Mouse (Mus musculus): ENCODE data around the gene Reg3g. TPM values are rescaled to one million over a fixed set of nuclear protein-coding genes. Genes with fewer than 3 reads are reported as not detected.
"Not testable (repeated sequence)": the region's sequence is repeated elsewhere in the genome, so short reads cannot be mapped to it uniquely, and the experiment has no call there.

Reg3g gene
- polyA plus RNA-seq, 1 experiment from 2014 or later, result not detected

DNA sequence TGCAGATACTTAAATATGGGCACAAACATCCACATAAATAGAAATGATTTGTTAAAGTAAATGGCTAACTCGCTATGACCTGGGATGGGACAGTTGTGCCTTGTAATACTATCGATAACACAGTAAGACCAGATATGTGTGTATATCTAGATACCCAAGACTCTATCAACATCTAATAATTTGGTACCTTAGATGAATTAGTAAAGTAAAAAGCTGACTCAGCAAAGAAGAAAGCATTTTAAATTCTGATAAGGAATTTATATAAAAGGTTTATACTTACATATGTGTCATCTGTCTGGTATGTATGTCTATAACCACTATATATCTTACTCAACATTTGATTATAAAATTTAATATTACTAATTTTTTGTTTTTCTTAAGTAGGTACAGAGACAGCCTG is 15.9 kb downstream of the Reg3g start:
- Histone ChIP-seq H3K36me3 (ENCODE audit: insufficient read depth, low read length) (no peaks in the 10 kb centered on the region), H3K4me3 (ENCODE audit: low read length) (no peak overlapping the region), H3K9ac (replicated peaks; ENCODE audit: low read length) (no peak overlapping the region), H3K27me3 (ENCODE audit: insufficient read depth, low read length) (no peaks in the 10 kb centered on the region), H3K4me1 (ENCODE audit: insufficient read depth, low read length) (no peaks in the 10 kb centered on the region), H3K4me2 (replicated peaks; ENCODE audit: low read depth, low read length) (no peak overlapping the region), H3K9me3 (ENCODE audit: low read length) (no peaks in the 10 kb centered on the region), H3K27ac (ENCODE audit: low read length) (no peak overlapping the region)
- ATAC-seq (ENCODE audit: low FRiP score, low TSS enrichment), result no peak
- 93% methylated on average over 2 of the region's 2 CpGs for WGBS

DNA sequence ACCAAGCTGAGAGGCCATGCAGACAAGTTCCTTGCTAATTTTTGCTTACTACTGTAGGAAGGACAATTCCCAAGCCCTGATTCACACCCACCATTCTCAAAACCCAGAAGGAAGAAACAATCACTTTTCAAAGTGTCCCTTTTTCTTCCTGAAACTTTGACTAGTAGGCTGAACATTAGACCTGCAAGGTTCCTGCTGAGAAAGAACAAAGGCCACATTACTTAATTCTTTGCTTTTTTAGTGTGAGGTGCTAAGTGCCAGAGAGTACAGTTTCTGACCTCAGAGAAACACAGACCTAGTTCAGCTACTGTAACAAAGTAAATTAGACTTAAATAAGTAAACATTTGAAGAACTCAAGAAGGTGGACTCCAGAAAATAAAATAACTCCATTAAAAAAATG is 20.3 kb downstream of the Reg3g start:
- H3K4me1 ChIP-seq (ENCODE audit: insufficient read depth, low read length), result no peaks in the 10 kb centered on the region
- H3K4me2 ChIP-seq (replicated peaks; ENCODE audit: low read depth, low read length), result no peak overlapping the region
- no peaks in the 10 kb centered on the region for H3K9me3 ChIP-seq (ENCODE audit: low read length)
- no peaks in the 10 kb centered on the region for H3K27me3 ChIP-seq (ENCODE audit: insufficient read depth, low read length)
- H3K27ac ChIP-seq (ENCODE audit: low read length), result no peak overlapping the region
- no peak for ATAC-seq (ENCODE audit: low FRiP score, low TSS enrichment)
- no peak overlapping the region for H3K4me3 ChIP-seq (ENCODE audit: low read length)
- H3K9ac ChIP-seq (replicated peaks; ENCODE audit: low read length), result no peak overlapping the region
- H3K36me3 ChIP-seq (ENCODE audit: insufficient read depth, low read length), result no peaks in the 10 kb centered on the region

DNA sequence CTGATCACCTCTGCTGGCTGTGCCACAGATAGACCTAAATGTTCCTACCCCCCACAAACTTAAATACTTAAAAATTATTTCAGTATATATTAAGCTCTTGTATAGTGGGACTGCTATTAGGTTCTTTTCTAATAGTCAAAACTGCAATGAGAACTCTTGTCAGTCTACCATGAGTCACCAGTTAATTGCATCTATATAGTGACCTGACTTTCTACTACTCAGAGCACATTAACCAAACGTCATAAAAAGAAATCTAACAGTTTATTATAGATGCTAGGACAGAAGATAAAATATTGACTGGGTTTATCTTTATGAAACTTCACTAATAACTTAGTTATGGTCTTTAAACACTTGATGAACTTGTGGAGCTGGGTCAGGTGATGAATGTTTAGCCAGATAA is 21.5 kb downstream of the Reg3g start:
- H3K36me3 ChIP-seq (ENCODE audit: insufficient read depth, low read length), result no peaks in the 10 kb centered on the region
- 58% methylated on average over 1 of the region's 1 CpGs for WGBS

DNA sequence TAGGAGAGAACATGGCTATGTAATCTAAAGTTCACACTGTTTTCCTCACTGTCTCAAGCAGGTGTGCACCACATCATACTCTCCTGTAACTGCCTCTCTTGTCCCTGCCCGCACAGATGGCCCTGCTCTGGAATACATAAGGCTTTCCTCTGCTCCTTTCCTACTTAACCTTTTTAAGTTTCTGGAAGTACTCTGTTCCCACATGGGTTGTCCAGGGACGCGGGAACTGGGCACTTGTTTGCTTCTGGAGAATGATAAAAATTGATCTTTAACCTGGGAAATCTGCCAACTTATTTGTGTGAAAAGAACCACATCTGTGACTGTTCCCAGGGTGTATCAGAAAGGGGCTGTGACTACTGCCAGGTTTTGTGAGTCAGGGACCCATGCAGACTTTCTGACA is 43.2 kb downstream of the Reg3g start:
- Histone ChIP-seq H3K4me2 (replicated peaks; ENCODE audit: low read depth, low read length) (no peak overlapping the region), H3K27ac (ENCODE audit: low read length) (no peak overlapping the region), H3K27me3 (ENCODE audit: insufficient read depth, low read length) (no peaks in the 10 kb centered on the region), H3K9me3 (ENCODE audit: low read length) (no peaks in the 10 kb centered on the region; the same call in 1 of the 2 replicates), H3K4me3 (ENCODE audit: low read length) (no peak overlapping the region), H3K9ac (replicated peaks; ENCODE audit: low read length) (no peak overlapping the region), H3K4me1 (ENCODE audit: insufficient read depth, low read length) (no peaks in the 10 kb centered on the region), H3K36me3 (ENCODE audit: insufficient read depth, low read length) (no peaks in the 10 kb centered on the region)
- WGBS, result 90% methylated on average over 3 of the region's 3 CpGs
- no peak for ATAC-seq (ENCODE audit: low FRiP score, low TSS enrichment)

More for the DNA sequence above, 21.5 kb downstream of the Reg3g start:
- Histone ChIP-seq H3K27ac (ENCODE audit: low read length) (no peak overlapping the region), H3K9me3 (ENCODE audit: low read length) (no peaks in the 10 kb centered on the region), H3K4me2 (replicated peaks; ENCODE audit: low read depth, low read length) (no peak overlapping the region), H3K27me3 (ENCODE audit: insufficient read depth, low read length) (no peaks in the 10 kb centered on the region), H3K4me1 (ENCODE audit: insufficient read depth, low read length) (no peaks in the 10 kb centered on the region), H3K4me3 (ENCODE audit: low read length) (no peak overlapping the region), H3K9ac (replicated peaks; ENCODE audit: low read length) (no peak overlapping the region)
- no peak for ATAC-seq (ENCODE audit: low FRiP score, low TSS enrichment)

GRCm38 (mm10) chr6:78422411-78422810 is 46.3 kb downstream of the Reg3g start, which contains the start of gene Reg1:
TSS of gene Reg1 (plus strand) at chr6:78422711.
- not testable (repeated sequence) for ATAC-seq (ENCODE audit: low FRiP score, low TSS enrichment); H3K9ac ChIP-seq (replicated peaks; ENCODE audit: low read length)

More at GRCm38 (mm10) chr6:78422411-78422810, 46.3 kb downstream of the Reg3g start, which contains the start of gene Reg1:
- H3K4me1 ChIP-seq (ENCODE audit: insufficient read depth, low read length); H3K9me3 ChIP-seq (ENCODE audit: low read length); H3K36me3 ChIP-seq (ENCODE audit: insufficient read depth, low read length); H3K4me2 ChIP-seq (replicated peaks; ENCODE audit: low read depth, low read length); H3K27ac ChIP-seq (ENCODE audit: low read length); H3K27me3 ChIP-seq (ENCODE audit: insufficient read depth, low read length); H3K4me3 ChIP-seq (ENCODE audit: low read length): not testable (repeated sequence)

Other genes with a start within 250 kb of the Reg3g start
- gene Reg3b, start 98.2 kb downstream of the Reg3g start, polyA plus RNA-seq (2015; fragmentation: Nextera tagmentation; extraction: Ambion mirVana), result not detected in 2 replicates
- not detected in 2 replicates for gene Reg3d, start 90.0 kb downstream of the Reg3g start, polyA plus RNA-seq (2015; fragmentation: Nextera tagmentation; extraction: Ambion mirVana)
- gene Reg3a, start 88.2 kb downstream of the Reg3g start, polyA plus RNA-seq (2015; fragmentation: Nextera tagmentation; extraction: Ambion mirVana), result not detected in 2 replicates
- gene Reg2, start 73.2 kb downstream of the Reg3g start, polyA plus RNA-seq (2015; fragmentation: Nextera tagmentation; extraction: Ambion mirVana), result not detected in 2 replicates
- gene Reg1, start 46.2 kb downstream of the Reg3g start, polyA plus RNA-seq (2015; fragmentation: Nextera tagmentation; extraction: Ambion mirVana), result not detected in 2 replicates

All from kidney, embryonic 16.5 days (tissue).